Mouse (Mus musculus) intestine, embryonic 14.5 days (tissue): ENCODE results near the gene Tbx2. TPM values are rescaled to one million over a fixed set of nuclear protein-coding genes. Genes with fewer than 3 reads are reported as not detected.

Experiments
- ATAC-seq: fragments of 200-750 bp; cut with Nextera tagmentation; replicated peaks from 2 replicates; pipeline ENCODE4 v1.8.0; 2017; ENCODE audit warnings: low read depth, moderate number of reproducible peaks, moderate TSS enrichment, moderate library complexity; ENCODE audit not compliant: low FRiP score, low TSS enrichment
- DNase-seq: peaks from one replicate; pipeline ENCODE4 v3.0.0-alpha.2; 2018; ENCODE audit warnings: low spot score
- H3K27ac ChIP-seq: fragments of 300-500 bp; sonication (generic); 2 replicates; pipeline ENCODE4 v1.5.1; 2014; ENCODE audit warnings: low read depth, mild to moderate bottlenecking, control low read depth
- H3K27me3 ChIP-seq: fragments of 300-500 bp; sonication (generic); replicated peaks from 2 replicates; pipeline ENCODE4 v1.6.1; 2014; ENCODE audit warnings: low read length, control low read depth; ENCODE audit not compliant: control insufficient read depth, insufficient read depth
- H3K36me3 ChIP-seq: fragments of 300-500 bp; sonication (generic); 2 replicates; pipeline ENCODE4 v1.6.1; 2014; ENCODE audit warnings: low read length, control low read depth; ENCODE audit not compliant: control insufficient read depth, insufficient read depth
- H3K4me1 ChIP-seq: fragments of 300-500 bp; sonication (generic); replicated peaks from 2 replicates; pipeline ENCODE4 v1.6.1; 2014; ENCODE audit warnings: low read length, control low read depth, mixed read lengths; ENCODE audit not compliant: control insufficient read depth, insufficient read depth
- H3K4me2 ChIP-seq: fragments of 300-500 bp; sonication (generic); 2 replicates; pipeline ENCODE4 v1.6.1; 2014; ENCODE audit warnings: low read length
- H3K4me3 ChIP-seq: fragments of 300-500 bp; sonication (generic); 2 replicates; pipeline ENCODE4 v1.5.1; 2014; ENCODE audit warnings: low read depth, low read length, control low read depth, mixed read lengths
- H3K9ac ChIP-seq: fragments of 300-500 bp; sonication (generic); 2 replicates; pipeline ENCODE4 v1.6.1; 2014; ENCODE audit warnings: mild to moderate bottlenecking, low read length
- H3K9me3 ChIP-seq: fragments of 300-500 bp; sonication (generic); 2 replicates; pipeline ENCODE4 v1.6.1; 2016; ENCODE audit warnings: low read length, control low read depth; ENCODE audit not compliant: control insufficient read depth
- WGBS: fragments of 180-500 bp; shearing (Covaris S2); extraction: QIAGEN DNeasy Blood & Tissue Kit; methylation state at CpG from one replicate; pipeline ENCODE4 v1.1.7; 2014; 5-methylcytosine and 5-hydroxymethylcytosine counted together
- polyA plus RNA-seq: library from polyadenylated mRNA; unstranded; fragments of >200 nt; fragmentation: Nextera tagmentation; extraction: Ambion mirVana; gene quantifications from 2 replicates; pipeline ENCODE4 v1.2.1, GENCODE M21; 2014

Gene Tbx2
- polyA plus RNA-seq, 1 experiment from 2014 or later, result 7.7 TPM

DNA sequence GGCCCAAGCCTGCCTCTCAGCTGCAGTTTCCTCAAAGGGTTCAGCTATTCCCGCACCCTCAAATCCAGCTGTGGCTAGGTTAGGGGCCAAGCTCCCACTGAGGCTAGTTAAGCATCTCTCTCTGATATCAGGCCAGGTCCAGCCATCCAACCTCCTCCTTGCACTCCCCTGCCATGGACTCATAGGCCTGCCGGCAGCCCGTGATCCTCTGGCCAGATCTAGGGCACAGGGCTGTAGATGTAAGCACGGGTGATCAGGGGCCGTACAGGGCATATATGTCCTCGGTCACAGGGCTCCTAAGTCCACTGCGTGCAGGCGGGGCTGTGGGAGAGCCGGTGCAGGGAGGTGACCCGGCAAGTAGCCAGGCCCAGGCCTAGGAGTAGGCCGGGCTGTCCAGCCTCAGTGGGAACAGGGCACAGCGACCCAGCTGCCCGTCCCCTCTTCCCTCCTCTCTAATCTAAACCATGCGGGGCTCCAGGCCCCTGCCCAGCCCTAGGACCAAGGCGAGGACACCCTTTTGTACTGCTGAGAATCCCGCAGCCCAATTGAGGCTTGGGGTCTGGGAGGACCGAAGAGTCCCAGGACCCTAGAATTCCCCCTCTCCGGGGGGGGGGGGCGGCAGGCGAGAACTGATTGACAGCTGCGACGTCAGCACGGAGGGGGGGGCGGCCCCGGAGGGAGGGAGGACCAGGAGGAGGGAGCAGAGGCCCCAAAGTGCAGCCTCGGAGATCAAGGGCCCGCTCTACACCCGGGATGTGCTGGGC is 53.5 kb downstream of the Tbx2 start, which contains the start of gene Tbx4:
Gene Tbx4, plus strand, starts transcription at position 758 of the 764 bp plus-strand sequence.
- DNase-seq, result no peak
- WGBS, result 30% methylated on average over 19 of the region's 28 CpGs
- Histone ChIP-seq H3K4me3 (no peak within 1 kb of the TSS), H3K9me3 (no peaks in the 10 kb centered on the region), H3K4me1 (0 out of 2 replicates have a peak, but pooled peaks cover 5% of the 10 kb centered on the region), H3K27ac (no peak within 1 kb of the TSS), H3K27me3 (peaks cover 94% of the 10 kb centered on the region), H3K9ac (no peak within 1 kb of the TSS), H3K4me2 (no peak within 1 kb of the TSS), H3K36me3 (no peaks in the 10 kb centered on the region)
- ATAC-seq, result no peak

DNA sequence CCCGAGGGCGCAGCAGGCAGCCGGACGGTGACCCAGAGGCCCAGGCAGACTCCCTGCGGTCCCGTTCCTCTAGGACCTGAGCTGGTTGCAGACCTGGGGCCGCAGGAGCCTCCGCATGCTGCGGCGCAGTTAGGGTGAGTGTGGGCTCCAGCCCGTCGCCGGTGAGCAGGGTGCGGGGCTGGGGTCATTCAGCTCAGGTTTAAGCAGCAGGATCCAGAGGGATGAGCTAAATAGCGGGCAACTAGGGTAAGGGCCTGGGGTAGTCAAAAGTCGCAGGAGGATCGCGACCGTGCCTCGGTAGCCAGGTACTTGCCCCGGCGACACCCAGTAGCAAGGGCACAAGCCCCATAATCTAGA is 54.1 kb downstream of the Tbx2 start:
- Histone ChIP-seq H3K4me1 (0 out of 2 replicates have a peak, but pooled peaks cover 5% of the 10 kb centered on the region), H3K27ac (no peak overlapping the region), H3K4me2 (no peak overlapping the region), H3K9ac (no peak overlapping the region), H3K9me3 (no peaks in the 10 kb centered on the region), H3K36me3 (no peaks in the 10 kb centered on the region), H3K27me3 (peaks cover 94% of the 10 kb centered on the region), H3K4me3 (no peak overlapping the region)
- WGBS, result 7% methylated on average over 21 of the region's 22 CpGs
- no peak for ATAC-seq
- no peak for DNase-seq

DNA sequence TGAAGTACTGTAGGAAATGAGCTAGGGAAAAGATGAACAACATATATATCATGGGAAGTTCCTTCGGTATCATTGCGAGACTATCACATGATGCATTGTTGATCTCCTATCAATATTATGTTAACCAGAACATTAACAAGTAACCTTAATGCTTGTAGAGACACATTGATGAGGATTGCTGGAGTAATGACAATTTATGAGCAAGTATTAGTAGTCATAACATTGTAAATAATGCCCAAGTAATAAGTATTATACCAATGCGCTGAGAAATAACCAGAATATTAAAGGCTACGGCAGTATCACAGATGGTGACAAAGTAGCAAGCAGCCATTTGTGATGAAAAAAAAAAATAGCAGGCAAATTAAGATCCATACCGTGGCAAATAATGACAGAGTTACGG is 54.9 kb downstream of the Tbx2 start:
- Histone ChIP-seq H3K4me3 (no peak overlapping the region), H3K9ac (no peak overlapping the region), H3K27me3 (peaks cover 95% of the 10 kb centered on the region), H3K4me1 (0 out of 2 replicates have a peak, but pooled peaks cover 5% of the 10 kb centered on the region), H3K36me3 (no peaks in the 10 kb centered on the region), H3K9me3 (no peaks in the 10 kb centered on the region), H3K27ac (no peak overlapping the region), H3K4me2 (no peak overlapping the region)
- ATAC-seq (no peak), DNase-seq (no peak)
- WGBS, result 30% methylated on average over 6 of the region's 6 CpGs

- Histone ChIP-seq H3K4me3 (no peak overlapping the region), H3K27me3 (peaks cover 98% of the 10 kb centered on the region), H3K9me3 (no peaks in the 10 kb centered on the region), H3K4me1 (0 out of 2 replicates have a peak, but pooled peaks cover 5% of the 10 kb centered on the region), H3K4me2 (peak overlapping the region; percentile 0; the same call in 1 of the 2 replicates), H3K36me3 (no peaks in the 10 kb centered on the region), H3K9ac (no peak overlapping the region), H3K27ac (no peak overlapping the region)
- WGBS, result 7% methylated on average over 17 of the region's 17 CpGs
- ATAC-seq (no peak), DNase-seq (no peak)
Observed at GRCm38 (mm10) chr11:85887801-85888450, 55.6 kb downstream of the Tbx2 start.

DNA sequence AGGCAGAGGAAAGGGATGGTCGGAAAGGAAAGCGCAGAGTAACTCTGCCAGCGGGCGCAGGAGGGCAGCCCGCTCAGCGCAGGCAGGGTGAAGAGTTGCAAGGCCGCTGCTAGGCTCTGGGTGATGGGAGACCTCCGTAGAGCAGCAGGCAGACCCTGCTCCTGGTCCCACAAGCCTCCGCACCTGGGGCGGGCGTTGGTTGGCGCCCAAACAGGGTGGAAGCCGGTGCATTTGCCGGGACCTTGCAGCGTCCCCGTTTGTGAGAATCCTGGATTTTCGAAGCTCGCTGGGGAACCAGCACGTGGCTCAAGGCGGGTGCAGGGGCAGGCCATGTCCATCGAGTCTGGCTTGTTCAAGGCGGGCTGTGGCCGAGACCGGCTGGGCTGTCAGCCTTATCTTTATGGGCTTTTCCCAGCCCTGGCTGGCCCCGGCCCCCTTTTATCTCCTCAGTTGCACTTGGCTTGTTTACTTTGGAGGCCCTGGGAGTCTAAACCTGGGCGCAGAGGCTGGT is 56.2 kb downstream of the Tbx2 start:
- Histone ChIP-seq H3K4me3 (no peak overlapping the region), H3K36me3 (no peaks in the 10 kb centered on the region), H3K27ac (no peak overlapping the region), H3K9ac (no peak overlapping the region), H3K9me3 (no peaks in the 10 kb centered on the region), H3K27me3 (peaks cover 98% of the 10 kb centered on the region), H3K4me2 (peak overlapping the region; percentile 0; the same call in 1 of the 2 replicates), H3K4me1 (0 out of 2 replicates have a peak, but pooled peaks cover 5% of the 10 kb centered on the region)
- 2% methylated on average over 26 of the region's 26 CpGs for whole genome bisulfite sequencing
- DNase-seq (peak; percentile 79), ATAC-seq (0 out of 2 replicates have a peak, but pooled peaks have one; percentile 44)

DNA sequence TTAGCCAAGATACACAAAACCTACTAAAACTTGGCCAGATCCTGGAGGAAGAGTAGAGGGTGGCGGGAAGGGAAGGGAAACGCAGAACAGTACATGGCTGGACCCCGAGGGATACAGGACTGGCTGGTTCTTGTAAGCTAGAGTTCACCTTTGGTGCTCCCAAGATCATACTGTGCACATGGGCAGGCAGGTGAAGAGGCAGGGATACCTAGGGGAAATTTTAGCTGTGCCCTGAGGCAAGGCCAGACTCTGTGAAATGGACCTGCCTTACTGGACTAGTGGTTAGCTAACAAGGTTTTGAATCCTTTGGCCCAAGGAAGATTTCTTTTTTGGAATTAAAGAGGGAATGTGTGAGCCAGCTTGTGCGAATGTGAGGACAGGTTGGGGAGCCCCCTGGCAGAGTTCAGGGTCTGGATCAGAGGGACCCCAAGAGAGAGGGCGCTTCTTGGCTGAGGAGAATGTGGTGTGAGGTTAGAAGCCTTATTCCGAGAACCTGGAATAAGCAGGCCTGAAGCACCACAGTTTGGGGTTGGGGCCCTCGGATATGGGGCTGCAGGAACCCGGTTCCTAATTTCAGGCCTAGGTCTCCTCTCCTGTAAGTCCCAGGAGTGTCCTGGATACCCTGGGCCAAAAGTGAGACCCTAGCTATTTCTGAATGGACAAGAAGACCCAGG is 56.8 kb downstream of the Tbx2 start:
- DNase-seq, result peak; percentile 69
- Histone ChIP-seq H3K4me3 (no peak overlapping the region), H3K4me1 (0 out of 2 replicates have a peak, but pooled peaks cover 5% of the 10 kb centered on the region), H3K36me3 (no peaks in the 10 kb centered on the region), H3K9me3 (no peaks in the 10 kb centered on the region), H3K27ac (no peak overlapping the region), H3K4me2 (no peak overlapping the region), H3K9ac (no peak overlapping the region), H3K27me3 (peaks cover 99% of the 10 kb centered on the region)
- 34% methylated on average over 8 of the region's 8 CpGs for WGBS
- ATAC-seq, result no peak

DNA sequence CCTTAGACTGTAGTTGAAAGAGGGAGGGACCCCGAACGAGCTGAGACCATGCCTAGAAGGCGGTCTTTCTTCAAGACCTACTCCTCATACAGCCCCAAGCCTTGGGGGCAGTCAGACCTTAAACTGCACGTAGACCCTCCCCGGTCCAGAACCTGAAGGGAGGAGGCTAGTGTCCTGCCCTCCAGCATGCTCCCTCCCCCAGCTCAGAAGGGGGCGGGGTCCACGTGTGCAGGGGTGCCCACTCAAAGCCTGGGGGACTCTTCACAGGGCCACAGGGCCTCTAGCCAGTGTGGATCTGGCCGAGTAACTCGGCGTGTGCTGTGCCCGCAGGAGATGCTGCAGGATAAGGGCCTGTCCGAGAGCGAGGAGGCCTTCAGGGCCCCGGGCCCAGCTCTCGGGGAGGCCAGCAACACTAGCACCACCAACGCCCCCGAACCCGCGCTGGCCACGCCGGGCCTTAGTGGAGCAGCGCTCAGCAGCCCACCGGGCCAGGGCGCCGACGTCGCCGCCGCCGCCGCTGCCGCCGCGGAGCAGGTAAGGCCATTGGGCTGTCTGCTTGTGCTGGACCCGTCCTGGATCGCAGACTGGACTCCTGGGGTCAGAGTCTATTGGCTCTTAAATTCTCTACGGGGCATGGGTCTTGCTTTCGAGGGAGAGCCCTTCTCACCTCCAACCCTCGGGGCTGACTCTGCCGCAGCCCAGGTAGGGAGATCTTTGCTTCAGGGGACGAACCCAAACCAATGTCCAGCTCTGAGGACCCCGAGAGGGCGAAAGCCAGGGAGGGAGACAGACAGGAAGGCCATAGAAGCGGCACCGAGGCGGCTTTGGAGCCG is 57.6 kb downstream of the Tbx2 start:
- H3K9ac ChIP-seq, result no peak overlapping the region
- H3K4me3 ChIP-seq, result no peak overlapping the region
- WGBS, result 10% methylated on average over 47 of the region's 47 CpGs
- no peaks in the 10 kb centered on the region for H3K36me3 ChIP-seq
- H3K27me3 ChIP-seq, result peaks cover 99% of the 10 kb centered on the region
- DNase-seq (no peak), ATAC-seq (no peak)
- H3K4me1 ChIP-seq, result peaks cover 5% of the 10 kb centered on the region; the same call in 1 of the 2 replicates
- H3K9me3 ChIP-seq, result no peaks in the 10 kb centered on the region
- H3K4me2 ChIP-seq, result no peak overlapping the region
- H3K27ac ChIP-seq, result no peak overlapping the region

- ATAC-seq (no peak), DNase-seq (peak; percentile 71)
- WGBS, result 9% methylated on average over 13 of the region's 13 CpGs
- Histone ChIP-seq H3K27me3 (peaks cover 99% of the 10 kb centered on the region), H3K9ac (no peak overlapping the region), H3K4me1 (peaks cover 9% of the 10 kb centered on the region), H3K4me2 (no peak overlapping the region), H3K9me3 (no peaks in the 10 kb centered on the region), H3K4me3 (no peak overlapping the region), H3K27ac (no peak overlapping the region), H3K36me3 (no peaks in the 10 kb centered on the region)
Observed at GRCm38 (mm10) chr11:85890563-85890845, 58.2 kb downstream of the Tbx2 start.
